Mouse (Mus musculus) E14TG2a.4 (cell line): ENCODE results near the gene Tmem107.

Experiments used
- H3K27me3 ChIP-seq: 2 replicates; pipeline ENCODE4 v1.6.1; 2014; ENCODE audit warnings: low read length, control low read depth; ENCODE audit not compliant: insufficient read depth
- H3K36me3 ChIP-seq: 2 replicates; pipeline ENCODE4 v1.6.1; 2014; ENCODE audit warnings: low read length, control low read depth; ENCODE audit not compliant: insufficient read depth
- H3K4me1 ChIP-seq: replicated peaks from 2 replicates; pipeline ENCODE4 v1.6.1; 2014; ENCODE audit warnings: low read depth, low read length, control low read depth
- H3K4me3 ChIP-seq: replicated peaks from 2 replicates; pipeline ENCODE4 v1.5.1; 2014; ENCODE audit warnings: mild to moderate bottlenecking, low read length
- H3K9me3 ChIP-seq: 2 replicates; pipeline ENCODE4 v1.6.1; 2014; ENCODE audit warnings: low read length, control low read depth
- CTCF ChIP-seq: conservative IDR thresholded peaks from 2 replicates; pipeline ENCODE4 v1.5.1; 2014; ENCODE audit warnings: low read length
- NANOG ChIP-seq: IDR thresholded peaks from 2 replicates; pipeline ENCODE4 v1.6.1; 2014; ENCODE audit warnings: borderline replicate concordance, low read length, mixed read lengths
- POU5F1 ChIP-seq: IDR thresholded peaks from 2 replicates; pipeline ENCODE4 v1.6.1; 2014; ENCODE audit warnings: low read length, borderline replicate concordance

Gene Tmem107

GRCm38 (mm10) chr11:69070590-69071222 is at the start of gene Tmem107:
Gene Tmem107 (plus strand): TSS chr11:69070806.
- no peak for TF ChIP-seq CTCF
- no peak for TF ChIP-seq POU5F1
- no peak for TF ChIP-seq NANOG
- H3K4me3 ChIP-seq, result peak within 1 kb of the TSS; percentile 92
- peaks cover 65% of the 10 kb centered on the region for H3K4me1 ChIP-seq
- no peaks in the 10 kb centered on the region for H3K36me3 ChIP-seq
- H3K9me3 ChIP-seq, result no peaks in the 10 kb centered on the region
- no peaks in the 10 kb centered on the region for H3K27me3 ChIP-seq

GRCm38 (mm10) chr11:69026562-69026961 is 44.0 kb upstream of the Tmem107 start:
- Histone ChIP-seq H3K4me1 (peaks cover 62% of the 10 kb centered on the region), H3K9me3 (no peaks in the 10 kb centered on the region), H3K27me3 (no peaks in the 10 kb centered on the region), H3K4me3 (peak overlapping the region; percentile 30; the same call in 1 of the 2 replicates), H3K36me3 (peaks cover 100% of the 10 kb centered on the region)
- no peak for TF ChIP-seq CTCF
- no peak for TF ChIP-seq NANOG
- TF ChIP-seq POU5F1, result no peak

DNA sequence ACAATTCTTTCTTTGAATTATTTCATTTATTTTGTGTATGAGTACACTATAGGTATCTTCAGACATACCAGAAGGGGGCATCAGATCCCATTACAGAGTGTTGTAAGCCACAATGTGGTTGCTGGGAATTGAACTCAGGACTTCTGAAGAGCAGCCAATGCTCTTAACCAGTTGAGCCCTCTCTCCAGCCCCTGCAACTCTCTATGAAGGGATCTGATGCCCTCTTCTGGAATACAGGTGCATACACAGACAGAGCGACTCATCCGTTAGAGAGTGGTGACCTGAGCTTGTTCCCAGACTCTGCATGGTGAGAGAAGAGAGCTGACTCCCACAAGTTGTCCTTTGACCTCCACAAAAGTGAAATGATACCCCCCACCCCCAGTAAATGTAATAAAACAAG is 41.8 kb upstream of the Tmem107 start:
- Histone ChIP-seq H3K4me3 (no peak overlapping the region), H3K36me3 (peaks cover 100% of the 10 kb centered on the region), H3K4me1 (peaks cover 63% of the 10 kb centered on the region), H3K9me3 (no peaks in the 10 kb centered on the region), H3K27me3 (no peaks in the 10 kb centered on the region)
- TF ChIP-seq CTCF, result 0 out of 2 replicates have a peak, but pooled peaks have one; percentile 9
- no peak for TF ChIP-seq POU5F1

GRCm38 (mm10) chr11:69033552-69033951 is 37.1 kb upstream of the Tmem107 start:
- Histone ChIP-seq H3K9me3 (no peaks in the 10 kb centered on the region), H3K4me1 (peaks cover 54% of the 10 kb centered on the region), H3K27me3 (no peaks in the 10 kb centered on the region), H3K4me3 (no peak overlapping the region), H3K36me3 (peaks cover 80% of the 10 kb centered on the region)
- TF ChIP-seq CTCF (no peak), NANOG (no peak), POU5F1 (no peak)

GRCm38 (mm10) chr11:69034585-69034984 is 36.0 kb upstream of the Tmem107 start:
- 0 out of 2 replicates have a peak overlapping the region, but pooled peaks have one; percentile 2 for H3K4me3 ChIP-seq
- H3K27me3 ChIP-seq, result no peaks in the 10 kb centered on the region
- H3K36me3 ChIP-seq, result peaks cover 70% of the 10 kb centered on the region
- H3K4me1 ChIP-seq, result peaks cover 61% of the 10 kb centered on the region
- TF ChIP-seq POU5F1 (no peak), NANOG (no peak), CTCF (no peak)
- no peaks in the 10 kb centered on the region for H3K9me3 ChIP-seq

DNA sequence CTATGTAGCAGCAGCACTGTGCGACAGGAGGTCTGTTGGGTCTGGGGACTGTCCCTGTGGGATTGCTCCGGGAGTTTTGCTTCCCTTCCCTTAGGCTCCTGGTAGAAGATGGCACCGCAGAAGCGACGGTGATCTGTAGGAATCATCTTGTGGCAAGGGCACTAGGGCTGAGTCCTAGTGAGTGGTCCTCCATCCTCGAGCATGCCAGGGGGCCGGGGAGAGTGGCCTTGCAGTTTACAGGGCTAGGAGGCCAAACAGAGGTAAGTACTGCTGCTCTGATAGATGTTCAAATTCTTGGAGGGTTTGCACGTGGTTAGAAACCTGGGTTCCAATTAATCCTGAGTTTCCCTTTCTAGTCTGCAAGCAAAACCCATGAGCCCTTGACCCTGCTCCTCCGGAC is 35.2 kb upstream of the Tmem107 start:
- peaks cover 58% of the 10 kb centered on the region for H3K4me1 ChIP-seq
- peak overlapping the region; percentile 89 for H3K4me3 ChIP-seq
- TF ChIP-seq CTCF (no peak), NANOG (no peak), POU5F1 (no peak)
- no peaks in the 10 kb centered on the region for H3K27me3 ChIP-seq
- H3K9me3 ChIP-seq, result no peaks in the 10 kb centered on the region
- H3K36me3 ChIP-seq, result peaks cover 62% of the 10 kb centered on the region

DNA sequence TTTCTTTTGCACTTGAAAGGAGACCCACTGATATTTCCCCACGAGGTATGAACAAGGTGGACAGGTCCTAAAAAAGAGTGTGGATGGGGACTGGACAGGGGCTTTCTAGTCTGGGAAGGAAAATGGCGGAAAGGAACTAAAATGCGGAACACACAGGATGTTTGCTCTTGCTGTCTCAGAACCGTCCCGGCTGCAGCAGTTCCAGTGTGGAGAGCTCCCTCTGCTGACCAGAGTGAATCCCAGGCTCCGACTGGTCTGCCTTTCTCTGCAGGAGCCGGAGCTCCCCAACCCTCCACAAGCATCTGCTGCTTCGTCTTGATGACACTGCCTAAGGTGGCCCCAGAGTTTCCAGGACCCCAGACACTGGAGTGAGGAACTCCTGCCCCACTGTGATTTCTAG is 34.8 kb upstream of the Tmem107 start:
- no peaks in the 10 kb centered on the region for H3K9me3 ChIP-seq

DNA sequence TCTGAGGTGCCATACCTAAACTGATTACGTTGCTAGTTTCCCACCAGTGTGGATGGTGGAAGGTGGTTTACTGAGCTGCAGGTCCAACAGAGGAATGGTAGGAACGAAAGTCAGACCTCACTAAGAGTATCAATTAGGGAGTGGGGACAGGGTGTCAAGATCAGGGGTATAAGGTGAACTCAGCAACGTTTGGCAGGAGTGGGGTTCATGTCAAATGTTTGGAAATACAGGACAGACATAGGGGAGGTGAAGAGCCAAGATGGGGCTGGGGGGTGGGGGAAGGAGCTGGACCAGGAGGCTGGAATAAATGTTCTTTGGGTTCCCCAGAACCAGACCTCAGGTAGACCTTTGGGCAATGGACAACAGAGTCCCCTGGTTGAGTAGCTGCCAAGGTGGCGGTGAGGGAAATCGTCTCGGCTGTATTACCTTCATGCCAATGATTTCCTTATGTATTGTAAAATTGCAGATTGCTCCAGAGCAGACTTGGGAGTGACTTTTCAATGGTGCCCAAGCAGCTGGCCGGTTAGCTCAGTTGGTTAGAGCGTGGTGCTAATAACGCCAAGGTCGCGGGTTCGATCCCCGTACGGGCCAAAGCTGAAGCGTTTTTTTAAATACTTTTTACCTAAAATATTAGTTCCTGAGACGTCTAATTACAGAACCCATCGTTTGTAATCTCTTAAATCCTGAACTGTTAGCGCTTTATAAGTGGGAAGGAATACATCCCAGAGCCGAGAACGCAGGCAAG is 33.9 kb upstream of the Tmem107 start:
- H3K9me3 ChIP-seq, result no peaks in the 10 kb centered on the region
- H3K27me3 ChIP-seq, result no peaks in the 10 kb centered on the region
- H3K4me3 ChIP-seq, result peak overlapping the region; percentile 89
- no peak for TF ChIP-seq NANOG
- no peak for TF ChIP-seq CTCF
- TF ChIP-seq POU5F1, result no peak
- peaks cover 58% of the 10 kb centered on the region for H3K4me1 ChIP-seq
- H3K36me3 ChIP-seq, result peaks cover 49% of the 10 kb centered on the region

More for the DNA sequence above, 34.8 kb upstream of the Tmem107 start:
- peaks cover 57% of the 10 kb centered on the region for H3K36me3 ChIP-seq
- H3K4me1 ChIP-seq, result peaks cover 58% of the 10 kb centered on the region
- no peaks in the 10 kb centered on the region for H3K27me3 ChIP-seq
- H3K4me3 ChIP-seq, result peak overlapping the region; percentile 89
- peak; percentile 62 for TF ChIP-seq CTCF
- no peak for TF ChIP-seq NANOG
